Mouse (Mus musculus) hematopoietic multipotent progenitor cell, adult 10-12 weeks (in vitro differentiated cells): ENCODE results near the gene Trim30a. TPM values are rescaled to one million over a fixed set of nuclear protein-coding genes. Genes with fewer than 3 reads are reported as not detected.

ENCODE experiments used
- polyA plus RNA-seq: library from polyadenylated mRNA; stranded (reverse); fragments of >175 nt; gene quantifications from 2 replicates; pipeline ENCODE4 v1.2.3, GENCODE M21; 2012; ENCODE audit warnings: low replicate concordance

Gene Trim30a
- 7.1 and 19.8 TPM in 2 replicates for polyA plus RNA-seq

DNA sequence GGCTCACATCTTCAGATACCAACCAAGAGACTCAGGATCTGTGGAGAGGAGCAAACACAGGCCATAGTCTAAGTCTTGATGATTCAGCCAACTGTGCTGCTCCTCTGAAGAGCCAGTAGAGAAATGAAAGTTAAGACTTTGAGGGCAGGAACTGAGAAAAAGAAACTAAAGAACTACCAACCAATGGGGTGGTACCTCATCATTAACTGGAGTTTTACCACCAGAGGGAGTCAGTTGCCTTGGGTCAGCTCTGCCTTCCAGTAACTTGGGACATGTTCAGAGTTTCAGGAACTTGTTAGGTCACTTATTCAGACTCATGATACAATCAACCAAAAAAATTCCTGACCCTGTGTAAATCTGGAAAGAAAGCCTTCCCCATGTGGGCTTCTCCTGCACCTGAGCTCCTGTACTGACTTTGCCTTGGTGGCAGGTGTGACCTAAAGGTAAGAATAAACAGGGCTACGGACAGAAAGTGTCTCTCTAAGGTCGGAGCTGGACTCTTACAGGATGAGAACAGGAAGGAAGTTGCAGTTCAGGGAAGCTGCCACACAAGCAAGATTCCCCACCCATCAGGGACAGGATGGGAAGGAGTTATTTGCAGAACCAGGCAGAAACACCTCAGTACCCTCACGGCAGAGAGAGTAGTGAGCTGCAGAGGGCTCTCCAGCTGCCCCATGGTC lies at the start of gene Trim30a:
TSS of gene Trim30a (minus strand) at position 129 of the 680 bp plus-strand sequence.

DNA sequence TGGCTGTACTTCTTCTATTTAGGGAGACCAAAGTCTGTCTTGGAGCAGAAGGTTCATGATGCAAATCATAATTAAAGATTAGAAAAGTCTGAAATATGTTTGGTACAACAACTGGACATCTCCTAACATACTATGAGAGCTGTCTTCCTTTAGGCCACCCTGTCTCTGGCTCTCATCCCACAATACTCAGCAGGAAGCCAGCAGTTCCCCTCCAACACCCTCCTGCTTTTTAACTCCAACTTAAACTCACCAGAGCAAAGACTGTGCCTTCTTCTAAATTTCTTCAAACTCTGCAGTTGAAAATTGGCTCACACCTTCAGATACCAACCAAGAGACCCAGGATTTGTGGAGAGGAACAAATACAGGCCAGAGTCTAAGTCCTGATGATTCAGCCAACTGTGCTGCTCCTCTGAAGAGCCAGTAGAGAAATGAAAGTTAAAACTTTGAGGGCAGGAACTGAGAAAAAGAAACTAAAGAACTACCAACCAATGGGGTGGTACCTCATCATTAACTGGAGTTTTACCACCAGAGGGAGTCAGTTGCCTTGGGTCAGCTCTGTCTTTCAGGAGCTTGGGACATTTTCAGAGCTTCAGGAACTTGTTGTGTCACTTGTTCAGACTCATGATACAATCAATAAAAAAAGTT lies 42.5 kb upstream of the Trim30a start, which contains the start of gene Trim30d:
TSS of gene Trim30d (minus strand) at position 429 of the 645 bp plus-strand sequence.

DNA sequence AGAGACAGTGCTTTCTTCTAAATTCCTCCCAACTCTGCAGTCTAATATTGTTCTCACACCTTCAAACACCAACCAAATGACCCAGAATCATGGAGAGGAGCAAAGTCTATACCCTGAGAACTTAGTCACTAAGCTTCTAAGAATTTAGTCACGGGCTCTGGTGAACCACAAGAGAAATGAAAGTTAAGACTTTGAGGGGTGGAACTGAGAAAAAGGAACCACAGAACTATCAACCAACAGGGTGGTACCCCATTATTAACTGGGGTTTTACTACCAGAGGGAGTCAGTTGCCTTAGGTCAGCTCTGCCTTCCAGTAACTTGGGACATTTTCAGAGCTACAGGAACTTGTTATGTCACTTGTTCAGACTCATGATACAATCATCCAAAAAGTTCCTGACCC lies 64.3 kb downstream of the Trim30a start, which contains the start of gene Trim30c:
TSS of gene Trim30c (minus strand) at position 140 of the 400 bp plus-strand sequence.

DNA sequence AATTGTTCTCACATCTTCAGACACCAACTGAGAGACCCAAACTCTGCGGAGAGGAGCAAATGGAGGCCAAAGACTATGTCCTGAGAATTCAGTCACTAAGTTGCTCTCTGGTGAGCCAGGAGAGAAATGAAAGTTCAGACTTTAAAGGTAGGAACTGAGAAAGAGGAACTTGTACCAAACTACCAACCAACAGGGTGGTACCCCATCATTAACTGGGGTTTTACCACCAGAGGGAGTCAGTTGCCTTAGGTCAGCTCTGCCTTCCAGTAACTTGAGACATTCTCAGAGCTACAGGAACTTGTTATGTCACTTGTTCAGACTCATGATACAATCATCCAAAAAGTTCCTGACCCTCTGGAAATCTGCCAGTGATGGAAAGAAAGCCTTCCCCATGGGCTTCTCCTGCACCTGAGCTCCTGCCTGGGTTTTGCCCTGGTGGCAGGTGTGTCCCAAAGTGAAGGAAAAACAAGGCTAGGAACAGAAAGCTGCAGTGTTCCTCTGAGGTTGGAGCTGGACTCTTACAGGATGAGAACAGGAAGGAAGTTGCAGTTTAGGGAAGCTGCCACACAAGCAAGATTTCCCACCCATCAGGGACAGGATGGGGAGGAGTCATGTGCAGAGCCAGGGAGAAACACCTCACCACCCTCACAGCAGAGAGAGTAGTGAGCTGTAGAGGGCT lies 95.1 kb downstream of the Trim30a start, which contains the start of gene Trim30b:
TSS of gene Trim30b (minus strand) at position 149 of the 679 bp plus-strand sequence.

Other genes starting within 250 kb of the Trim30a start
- 0.12 TPM in 1 of 2 replicates, not detected in the other for gene Trim6, start 246.4 kb downstream of the Trim30a start, polyA plus RNA-seq
- 0.55 and 1.2 TPM in 2 replicates for gene Trim34a, start 220.7 kb downstream of the Trim30a start, polyA plus RNA-seq
- 0.04 TPM in 1 of 2 replicates, not detected in the other for gene Trim5, start 177.1 kb downstream of the Trim30a start, polyA plus RNA-seq
- gene Trim12a, start 149.7 kb downstream of the Trim30a start, polyA plus RNA-seq: not detected in 2 replicates
- gene Trim34b, start 135.7 kb downstream of the Trim30a start, polyA plus RNA-seq: 1.1 and 1.8 TPM in 2 replicates
- 3.5 and 6.5 TPM in 2 replicates for gene Trim12c, start 111.8 kb downstream of the Trim30a start, polyA plus RNA-seq
- gene Trim30b, start 95.3 kb downstream of the Trim30a start, polyA plus RNA-seq: 0.52 and 0.56 TPM in 2 replicates
- gene Trim30c, start 64.4 kb downstream of the Trim30a start, polyA plus RNA-seq: 0.10 and 0.26 TPM in 2 replicates
- 0.07 and 0.16 TPM in 2 replicates for gene Trim30d, start 42.7 kb upstream of the Trim30a start, polyA plus RNA-seq
- not detected in 2 replicates for gene Olfr651, start 84.9 kb upstream of the Trim30a start, polyA plus RNA-seq
- gene Olfr652, start 95.7 kb upstream of the Trim30a start, polyA plus RNA-seq: not detected in 2 replicates
- gene Olfr653, start 112.1 kb upstream of the Trim30a start, polyA plus RNA-seq: not detected in 2 replicates
- gene Olfr654, start 121.8 kb upstream of the Trim30a start, polyA plus RNA-seq: not detected in 2 replicates
- not detected in 2 replicates for gene Olfr655, start 136.6 kb upstream of the Trim30a start, polyA plus RNA-seq
- not detected in 2 replicates for gene Olfr656, start 148.8 kb upstream of the Trim30a start, polyA plus RNA-seq
- gene Olfr657, start 159.6 kb upstream of the Trim30a start, polyA plus RNA-seq: not detected in 2 replicates
- 0.04 TPM in 1 of 2 replicates, not detected in the other for gene Olfr658, start 182.1 kb upstream of the Trim30a start, polyA plus RNA-seq
- gene Olfr659, start 201.6 kb upstream of the Trim30a start, polyA plus RNA-seq: not detected in 2 replicates
- not detected in 2 replicates for gene Olfr661, start 221.3 kb upstream of the Trim30a start, polyA plus RNA-seq